Mouse (Mus musculus) forebrain, embryonic 16.5 days (tissue): ENCODE measurements around the gene Kcnj6. TPM values are rescaled to one million over a fixed set of nuclear protein-coding genes. Genes with fewer than 3 reads are reported as not detected.

ENCODE experiments used
- ATAC-seq: fragments of 200-750 bp; cut with Nextera tagmentation; 2 replicates; pipeline ENCODE4 v1.8.0; 2017; ENCODE audit warnings: mild to moderate bottlenecking, moderate library complexity
- H3K27ac ChIP-seq: fragments of 300-500 bp; sonication (generic); 2 replicates; pipeline ENCODE4 v1.5.1; 2014; ENCODE audit warnings: low read length, control low read depth
- H3K27me3 ChIP-seq: fragments of 300-500 bp; sonication (generic); replicated peaks from 2 replicates; pipeline ENCODE4 v1.6.1; 2014; ENCODE audit warnings: low read length; ENCODE audit not compliant: control insufficient read depth, insufficient read depth
- H3K36me3 ChIP-seq: fragments of 300-500 bp; sonication (generic); 2 replicates; pipeline ENCODE4 v1.6.1; 2014; ENCODE audit not compliant: control insufficient read depth, insufficient read depth
- H3K4me1 ChIP-seq: fragments of 300-500 bp; sonication (generic); replicated peaks from 2 replicates; pipeline ENCODE4 v1.6.1; 2014; ENCODE audit warnings: low read length; ENCODE audit not compliant: control insufficient read depth, insufficient read depth
- H3K4me2 ChIP-seq: fragments of 300-500 bp; sonication (generic); 2 replicates; pipeline ENCODE4 v1.6.1; 2014; ENCODE audit warnings: mild to moderate bottlenecking, low read length, control low read depth
- H3K4me3 ChIP-seq: fragments of 300-500 bp; sonication (generic); replicated peaks from 2 replicates; pipeline ENCODE4 v1.5.1; 2014; ENCODE audit warnings: mild to moderate bottlenecking, low read length, control low read depth
- H3K9ac ChIP-seq: fragments of 300-500 bp; sonication (generic); replicated peaks from 2 replicates; pipeline ENCODE4 v1.6.1; 2014; ENCODE audit warnings: low read depth, low read length, control low read depth
- H3K9me3 ChIP-seq: fragments of 300-500 bp; sonication (generic); 2 replicates; pipeline ENCODE4 v1.6.1; 2016; ENCODE audit warnings: low read length; ENCODE audit not compliant: control insufficient read depth
- WGBS: fragments of 180-500 bp; shearing (Covaris S2); extraction: QIAGEN DNeasy Blood & Tissue Kit; methylation state at CpG from one replicate; pipeline ENCODE4 v1.1.7; 2014; 5-methylcytosine and 5-hydroxymethylcytosine counted together
- polyA plus RNA-seq: library from polyadenylated mRNA; unstranded; fragments of >200 nt; fragmentation: Nextera tagmentation; extraction: Ambion mirVana; gene quantifications from 2 replicates; pipeline ENCODE4 v1.2.1, GENCODE M21; 2015

Kcnj6 gene
- polyA plus RNA-seq, 1 experiment from 2014 or later, result 1.8 TPM

DNA sequence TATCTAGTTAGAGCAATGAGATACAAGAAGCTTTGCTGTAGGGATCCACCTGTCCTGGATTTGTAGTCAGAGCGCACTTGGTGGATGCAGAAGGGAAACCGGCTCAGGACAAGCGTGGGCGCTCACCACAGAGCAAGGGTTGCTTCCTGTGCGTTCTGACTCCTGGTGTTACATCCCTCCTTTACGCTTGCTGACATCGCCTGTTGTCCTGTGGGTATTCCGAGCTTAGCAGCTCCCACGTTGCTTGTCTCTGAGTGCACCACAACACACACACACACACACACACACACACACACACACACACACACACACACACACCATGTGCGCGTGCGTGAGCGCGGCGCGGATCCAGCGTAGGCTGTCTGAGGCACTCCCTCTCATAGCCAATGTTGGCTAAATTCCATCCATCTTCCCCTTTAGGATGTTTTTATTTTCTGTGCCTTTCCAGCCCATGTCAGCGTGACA is 272.7 kb downstream of the Kcnj6 start:
- Histone ChIP-seq H3K4me2 (peak overlapping the region; percentile 99), H3K9me3 (no peaks in the 10 kb centered on the region), H3K36me3 (no peaks in the 10 kb centered on the region), H3K4me1 (peaks cover 6% of the 10 kb centered on the region), H3K27me3 (no peaks in the 10 kb centered on the region), H3K9ac (peak overlapping the region; percentile 80), H3K4me3 (peak overlapping the region; percentile 56), H3K27ac (peak overlapping the region; percentile 92)
- ATAC-seq, result peak; percentile 43
- WGBS, result 0% methylated on average over 18 of the region's 18 CpGs

DNA sequence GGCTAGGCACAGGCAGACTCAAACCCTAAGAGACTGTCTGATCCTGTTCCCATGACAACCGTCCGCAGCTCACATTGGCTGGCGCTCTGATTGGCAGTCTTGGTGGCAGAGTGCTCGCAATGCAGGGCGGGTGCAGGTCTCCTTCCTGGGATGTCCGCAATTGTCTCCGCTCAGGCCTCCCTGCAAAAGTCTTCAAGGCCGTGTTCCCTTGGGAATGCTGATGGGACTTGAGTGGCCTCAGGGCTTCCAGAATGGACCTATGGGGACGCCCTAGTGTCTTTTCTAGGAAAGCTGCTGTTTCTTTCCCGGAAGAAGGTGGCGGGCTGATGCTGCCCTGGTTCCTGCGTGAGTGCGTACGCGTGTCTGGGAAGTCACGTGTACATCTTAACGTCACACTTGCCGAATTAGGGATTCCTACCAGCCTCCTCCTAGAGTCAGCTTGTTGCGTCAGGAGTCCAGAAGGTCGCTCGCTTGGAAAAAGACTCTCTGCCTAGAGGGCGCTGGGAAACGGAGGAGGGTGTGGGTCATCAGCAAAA is 273.4 kb downstream of the Kcnj6 start:
- 0% methylated on average over 23 of the region's 23 CpGs for WGBS
- Histone ChIP-seq H3K9me3 (no peaks in the 10 kb centered on the region), H3K36me3 (no peaks in the 10 kb centered on the region), H3K4me2 (peak overlapping the region; percentile 99), H3K4me1 (peaks cover 10% of the 10 kb centered on the region), H3K9ac (peak overlapping the region; percentile 80), H3K27me3 (no peaks in the 10 kb centered on the region), H3K4me3 (peak overlapping the region; percentile 56), H3K27ac (peak overlapping the region; percentile 92)
- peak; percentile 97 for ATAC-seq

DNA sequence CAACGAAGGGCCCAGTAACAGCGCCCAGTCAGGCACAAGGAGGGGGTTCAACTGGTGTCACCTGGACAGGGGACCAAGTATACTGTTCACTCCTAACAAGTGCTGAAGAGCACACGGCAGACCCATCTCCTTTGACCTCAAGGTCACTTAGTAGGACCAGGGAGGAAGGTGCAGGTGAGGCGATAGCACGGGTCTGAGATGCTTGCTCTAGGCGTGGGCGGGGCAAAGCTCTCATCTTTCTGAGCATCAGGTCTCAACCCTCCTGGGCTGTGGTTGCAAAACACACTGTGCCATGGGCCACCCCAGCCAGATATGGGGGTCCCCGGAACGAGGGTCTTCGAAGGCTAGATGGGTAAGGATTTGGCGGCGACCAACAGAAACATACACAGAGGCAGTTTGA is 274.6 kb downstream of the Kcnj6 start:
- Histone ChIP-seq H3K27me3 (no peaks in the 10 kb centered on the region), H3K4me3 (no peak overlapping the region), H3K27ac (no peak overlapping the region), H3K9me3 (no peaks in the 10 kb centered on the region), H3K4me1 (peaks cover 14% of the 10 kb centered on the region), H3K4me2 (no peak overlapping the region), H3K9ac (no peak overlapping the region), H3K36me3 (no peaks in the 10 kb centered on the region)
- 80% methylated on average over 12 of the region's 12 CpGs for WGBS
- no peak for ATAC-seq

DNA sequence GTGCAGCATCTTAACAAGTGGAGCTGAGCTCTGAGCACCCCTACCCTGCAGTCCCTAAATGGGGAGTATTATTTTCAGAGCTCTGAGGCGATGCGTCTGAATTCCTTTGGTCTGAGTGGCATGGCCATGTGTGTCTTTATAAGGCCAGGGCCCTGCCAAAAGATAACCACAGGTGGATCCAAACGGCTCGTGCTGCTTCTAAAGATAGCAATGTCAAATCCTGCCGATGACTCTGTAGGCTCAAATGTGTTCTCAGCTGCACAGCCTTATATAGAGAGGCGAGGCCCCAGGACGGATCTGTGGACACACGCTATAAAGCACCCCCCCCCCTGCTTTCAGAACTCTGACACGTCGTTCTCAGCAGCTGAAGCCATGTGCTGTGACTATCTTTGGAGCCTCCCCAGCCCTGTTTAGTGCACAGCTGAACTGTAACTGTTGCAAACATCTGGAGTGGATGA is 275.9 kb downstream of the Kcnj6 start:
- H3K4me2 ChIP-seq, result no peak overlapping the region
- WGBS, result 78% methylated on average over 10 of the region's 10 CpGs
- H3K4me3 ChIP-seq, result no peak overlapping the region
- H3K4me1 ChIP-seq, result peaks cover 14% of the 10 kb centered on the region
- ATAC-seq, result no peak
- H3K27me3 ChIP-seq, result no peaks in the 10 kb centered on the region
- H3K27ac ChIP-seq, result no peak overlapping the region
- H3K9me3 ChIP-seq, result 0 out of 2 replicates have a peak, but pooled peaks cover 1% of the 10 kb centered on the region
- H3K9ac ChIP-seq, result no peak overlapping the region
- no peaks in the 10 kb centered on the region for H3K36me3 ChIP-seq

DNA sequence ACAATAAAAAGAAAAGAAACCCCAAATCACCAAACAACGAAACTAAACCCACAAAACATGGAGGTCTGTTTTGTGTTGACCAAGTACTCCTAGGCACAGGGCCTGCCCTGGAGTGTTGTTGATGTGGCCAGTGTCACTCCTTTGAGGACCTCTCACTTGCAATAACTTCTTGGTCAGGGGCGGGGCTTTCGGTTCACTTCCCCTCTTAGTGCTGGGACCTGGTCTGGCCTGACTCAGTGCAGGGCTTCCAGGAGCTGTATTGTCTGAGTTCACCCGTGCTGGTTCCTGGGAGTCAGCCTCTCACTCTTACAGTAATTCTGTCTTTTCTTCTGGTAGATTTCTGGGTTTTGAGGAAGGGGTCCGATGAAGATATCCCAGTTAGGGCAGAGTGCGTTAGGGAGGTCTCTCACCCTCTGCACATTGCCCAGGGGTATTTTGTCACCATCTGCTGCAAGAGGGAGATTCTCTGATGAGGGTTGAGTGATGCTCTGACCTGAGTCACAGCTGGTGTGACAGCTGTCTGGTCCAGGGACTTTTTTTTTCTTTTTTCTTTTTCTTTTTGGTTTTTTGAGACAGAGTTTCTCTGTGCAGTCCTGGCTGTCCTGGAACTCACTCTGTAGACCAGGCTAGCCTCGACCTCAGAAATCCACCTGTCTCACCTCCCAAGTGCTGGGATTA is 276.9 kb downstream of the Kcnj6 start:
- Histone ChIP-seq H3K36me3 (no peaks in the 10 kb centered on the region), H3K27ac (no peak overlapping the region), H3K4me1 (peaks cover 14% of the 10 kb centered on the region), H3K9me3 (0 out of 2 replicates have a peak, but pooled peaks cover 3% of the 10 kb centered on the region), H3K9ac (no peak overlapping the region), H3K4me2 (no peak overlapping the region), H3K4me3 (no peak overlapping the region), H3K27me3 (no peaks in the 10 kb centered on the region)
- ATAC-seq, result no peak
- 75% methylated on average over 7 of the region's 7 CpGs for WGBS

DNA sequence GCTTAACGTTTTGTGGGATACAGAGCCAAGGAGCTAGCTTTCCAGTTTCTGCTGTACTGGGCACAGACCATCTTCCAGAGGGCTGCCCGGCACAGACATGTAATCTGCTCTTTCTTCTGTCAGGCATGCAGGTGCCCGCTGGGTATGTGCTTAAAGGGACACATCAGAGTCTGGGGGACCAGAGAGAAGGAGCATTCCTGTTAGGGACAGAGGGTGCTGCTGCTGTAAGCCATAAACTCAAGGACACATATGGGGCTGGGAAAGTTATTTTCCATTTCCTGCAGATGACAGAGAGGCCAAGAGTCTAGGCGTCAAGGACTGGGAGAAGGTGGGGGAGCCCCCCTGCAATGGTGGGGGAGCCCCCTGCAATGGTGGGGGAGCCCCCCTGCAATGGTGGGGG is 278.0 kb downstream of the Kcnj6 start:
- Histone ChIP-seq H3K36me3 (no peaks in the 10 kb centered on the region), H3K4me3 (no peak overlapping the region), H3K9ac (no peak overlapping the region), H3K4me1 (peaks cover 11% of the 10 kb centered on the region), H3K27ac (peak overlapping the region; percentile 0), H3K27me3 (no peaks in the 10 kb centered on the region), H3K9me3 (0 out of 2 replicates have a peak, but pooled peaks cover 3% of the 10 kb centered on the region), H3K4me2 (no peak overlapping the region)
- 72% methylated on average over 4 of the region's 4 CpGs for WGBS
- ATAC-seq, result no peak

DNA sequence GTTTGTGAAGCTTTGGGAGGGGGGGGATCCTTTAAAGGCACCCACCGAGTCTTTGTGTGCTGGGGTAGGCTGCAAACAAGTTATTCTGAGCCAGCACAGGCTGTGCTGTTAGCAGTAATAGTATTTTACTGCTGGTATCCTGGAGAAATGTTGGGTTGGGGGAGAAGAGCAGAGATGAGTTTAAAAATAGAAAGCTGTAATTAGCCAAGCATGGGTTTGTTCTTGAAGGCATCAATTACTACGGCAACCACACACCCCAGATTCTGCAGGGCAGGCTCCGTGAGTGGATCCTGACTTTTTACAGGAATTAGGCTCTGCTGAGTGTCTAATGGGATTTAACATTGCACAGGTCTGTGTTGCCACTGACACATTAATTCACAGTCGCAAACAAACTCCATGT is 278.6 kb downstream of the Kcnj6 start:
- peak; percentile 65 for ATAC-seq
- Histone ChIP-seq H3K9me3 (0 out of 2 replicates have a peak, but pooled peaks cover 3% of the 10 kb centered on the region), H3K9ac (no peak overlapping the region), H3K4me1 (peaks cover 11% of the 10 kb centered on the region), H3K27me3 (no peaks in the 10 kb centered on the region), H3K4me2 (no peak overlapping the region), H3K36me3 (no peaks in the 10 kb centered on the region), H3K27ac (peak overlapping the region; percentile 73), H3K4me3 (no peak overlapping the region)
- 46% methylated on average over 4 of the region's 4 CpGs for WGBS

DNA sequence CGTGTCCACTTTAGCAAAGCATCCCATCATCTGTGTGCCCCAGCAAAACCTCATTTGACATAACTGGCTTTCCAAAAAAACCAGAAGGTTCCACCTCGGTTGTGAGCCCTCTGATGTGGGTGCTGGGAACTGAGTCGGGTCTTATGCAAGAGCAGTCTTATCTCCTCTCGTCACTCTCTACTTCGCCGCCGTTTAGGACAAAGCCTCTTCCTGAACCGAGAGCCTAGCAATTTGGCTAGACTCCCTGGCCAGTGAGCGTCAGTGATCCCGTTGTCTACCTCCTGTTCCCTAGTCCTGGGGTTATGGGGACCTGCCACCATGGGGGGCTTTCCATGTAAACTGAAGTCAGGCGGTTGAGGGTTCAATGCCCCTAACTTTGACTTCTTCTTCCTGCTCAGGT is 280.4 kb downstream of the Kcnj6 start:
- no peak for ATAC-seq
- H3K9me3 ChIP-seq, result 0 out of 2 replicates have a peak, but pooled peaks cover 3% of the 10 kb centered on the region
- H3K27me3 ChIP-seq, result no peaks in the 10 kb centered on the region
- no peak overlapping the region for H3K4me2 ChIP-seq
- H3K9ac ChIP-seq, result no peak overlapping the region
- H3K4me3 ChIP-seq, result no peak overlapping the region
- H3K36me3 ChIP-seq, result no peaks in the 10 kb centered on the region
- H3K4me1 ChIP-seq, result peaks cover 11% of the 10 kb centered on the region
- 92% methylated on average over 11 of the region's 11 CpGs for WGBS
- H3K27ac ChIP-seq, result no peak overlapping the region

DNA sequence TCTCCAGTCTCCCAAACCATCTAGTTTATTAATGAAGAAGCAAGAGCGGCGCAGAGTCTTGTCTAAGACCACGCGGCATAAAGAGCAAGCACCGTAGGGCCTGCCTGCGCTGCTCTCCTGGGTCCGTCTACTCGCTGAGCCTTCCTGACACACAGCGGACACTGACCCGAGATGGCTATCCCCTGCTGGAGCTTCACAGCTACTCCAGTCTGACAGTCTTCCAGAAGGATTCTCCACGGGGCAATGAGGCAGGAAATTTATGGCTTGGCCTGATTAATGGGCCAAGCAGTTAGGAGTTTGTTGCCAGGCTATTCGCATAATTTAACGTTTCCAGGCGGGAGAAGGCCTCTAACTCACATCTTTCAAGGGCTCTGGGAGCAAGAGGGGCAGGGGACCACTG is 283.0 kb downstream of the Kcnj6 start:
- Histone ChIP-seq H3K9me3 (0 out of 2 replicates have a peak, but pooled peaks cover 3% of the 10 kb centered on the region), H3K4me1 (peaks cover 10% of the 10 kb centered on the region), H3K9ac (no peak overlapping the region), H3K4me2 (no peak overlapping the region), H3K36me3 (no peaks in the 10 kb centered on the region), H3K27me3 (no peaks in the 10 kb centered on the region), H3K27ac (no peak overlapping the region), H3K4me3 (no peak overlapping the region)
- WGBS, result 72% methylated on average over 14 of the region's 14 CpGs
- ATAC-seq, result no peak
